Mouse (Mus musculus) forebrain, embryonic 14.5 days (tissue): ENCODE results near the gene Trpm3. TPM values are rescaled to one million over a fixed set of nuclear protein-coding genes. Genes with fewer than 3 reads are reported as not detected.

Experiments
- microRNA counts: library from miRNA; unstranded; fragments of <30 nt; microRNA quantifications from one replicate; lab custom pipeline; 2016
- microRNA-seq: library from miRNA; unstranded; fragments of <30 nt; microRNA quantifications from one replicate; pipeline ENCODE4, GENCODE M21; 2016
- polyA plus RNA-seq: library from polyadenylated mRNA; unstranded; fragments of >200 nt; fragmentation: Nextera tagmentation; extraction: Ambion mirVana; gene quantifications from 2 replicates; pipeline ENCODE4 v1.2.1, GENCODE M21; 2014

Trpm3 gene
- polyA plus RNA-seq, 1 experiment from 2014 or later = 10.7 TPM

MicroRNAs encoded within 50 kb of the gene (microRNA counts, 519-probe panel; counts per million panel counts)
- microRNA mmu-miR-204 (lab: Ali Mortazavi, UCI) = 5,587 counts per million, percentile 86 among the panel's probes with 10 or more counts

Small RNA genes lying within 50 kb of the gene (microRNA-seq; reads per million reads assigned to microRNA genes)
- 1,986 reads per million, percentile 85 among the genes with 10 or more reads in this experiment for gene Mir204
